Mouse (Mus musculus): Measurements from ENCODE around the gene Gm49387.

- TF ChIP-seq CTCF (conservative IDR thresholded peaks at IDR 0.05; ENCODE audit: insufficient read depth, insufficient read length, low read depth, low read length), result no peak
- TF ChIP-seq POLR2A (IDR thresholded peaks at IDR 0.05; ENCODE audit: low read depth, low read length), result no peak
Observed at GRCm38 (mm10) chr14:31669161-31669611, 28.5 kb upstream of the Gm49387 start.
